Mouse (Mus musculus): ENCODE results near the gene Gm2431.
"Not testable (repeated sequence)": the region's sequence is repeated elsewhere in the genome, so short reads cannot be mapped to it uniquely, and the experiment has no call there.

Gene Gm2431

DNA sequence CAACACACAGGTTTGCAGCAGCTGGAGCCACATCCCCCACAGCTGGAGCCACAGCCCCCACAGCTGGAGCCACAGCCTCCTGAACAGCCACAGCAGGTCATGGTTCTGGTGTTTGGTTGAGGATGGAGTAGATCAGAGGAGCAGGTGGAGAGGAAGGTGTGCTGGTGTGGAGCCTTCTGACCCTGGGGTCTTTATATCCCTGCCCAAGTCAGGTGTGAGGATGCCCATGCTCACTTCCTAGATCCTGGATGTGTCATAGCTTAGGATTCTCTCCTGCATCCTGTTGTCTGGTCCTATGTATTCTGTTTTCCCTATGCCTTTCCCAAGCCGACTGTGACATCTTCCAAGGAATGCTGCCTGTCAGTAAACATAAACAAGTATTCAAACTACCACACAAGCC lies at the start of gene Gm2431:
TSS of gene Gm2431 (minus strand) at position 101 of the 400 bp plus-strand sequence.
- DNase-seq (ENCODE audit: low spot score), result not testable (repeated sequence)

DNA sequence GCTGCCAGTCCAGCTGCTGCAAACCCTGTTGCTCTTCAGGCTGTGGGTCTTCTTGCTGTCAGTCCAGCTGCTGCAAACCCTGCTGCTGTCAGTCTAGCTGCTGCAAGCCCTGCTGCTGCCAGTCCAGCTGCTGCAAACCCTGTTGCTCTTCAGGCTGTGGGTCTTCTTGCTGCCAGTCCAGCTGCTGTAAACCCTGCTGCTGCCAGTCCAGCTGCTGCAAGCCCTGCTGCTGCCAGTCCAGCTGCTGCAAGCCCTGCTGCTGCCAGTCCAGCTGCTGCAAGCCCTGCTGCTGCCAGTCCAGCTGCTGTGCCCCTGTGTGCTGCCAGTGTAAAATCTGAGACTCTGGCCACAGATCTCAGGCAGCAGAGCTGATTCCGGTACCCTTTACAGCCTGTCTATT lies 45.8 kb upstream of the Gm2431 start:
- not testable (repeated sequence) for DNase-seq (ENCODE audit: low spot score)

DNA sequence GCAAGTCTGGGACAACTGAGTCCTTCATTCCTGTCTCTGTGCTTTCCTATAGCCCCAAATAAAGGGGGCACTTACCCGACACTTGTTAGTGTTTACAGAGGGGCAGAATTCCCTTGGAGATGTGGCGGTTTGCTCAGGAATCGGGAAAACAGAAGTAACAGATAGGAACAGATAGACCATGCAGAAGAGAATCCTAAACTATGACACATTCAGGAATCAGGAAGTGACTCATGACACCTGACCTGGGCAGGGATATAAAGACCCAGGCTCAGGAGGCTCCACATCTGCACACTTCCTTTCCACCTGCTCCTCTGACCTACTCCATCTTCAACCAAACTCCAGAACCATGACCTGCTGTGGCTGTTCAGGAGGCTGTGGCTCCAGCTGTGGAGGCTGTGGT lies 45.1 kb upstream of the Gm2431 start, which contains the start of gene Krtap5-4:
TSS of gene Krtap5-4 (plus strand) at position 301 of the 400 bp plus-strand sequence.
- no peak for DNase-seq (ENCODE audit: low spot score)

DNA sequence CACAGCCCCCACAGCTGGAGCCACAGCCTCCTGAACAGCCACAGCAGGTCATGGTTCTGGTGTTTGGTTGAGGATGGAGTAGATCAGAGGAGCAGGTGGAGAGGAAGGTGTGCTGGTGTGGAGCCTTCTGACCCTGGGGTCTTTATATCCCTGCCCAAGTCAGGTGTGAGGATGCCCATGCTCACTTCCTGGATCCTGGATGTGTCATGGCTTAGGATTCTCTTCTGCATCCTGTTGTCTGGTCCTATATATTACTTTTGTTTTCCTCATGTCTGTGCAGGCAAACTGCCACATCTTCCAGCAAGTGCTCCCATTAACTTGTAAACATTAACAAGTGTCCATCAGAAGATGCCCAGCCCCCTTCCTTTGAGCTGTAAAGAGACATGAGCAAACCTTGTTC lies 38.9 kb upstream of the Gm2431 start, which contains the start of gene Krtap5-1:
TSS of gene Krtap5-1 (minus strand) at position 101 of the 400 bp plus-strand sequence.
- not testable (repeated sequence) for DNase-seq (ENCODE audit: low spot score)

DNA sequence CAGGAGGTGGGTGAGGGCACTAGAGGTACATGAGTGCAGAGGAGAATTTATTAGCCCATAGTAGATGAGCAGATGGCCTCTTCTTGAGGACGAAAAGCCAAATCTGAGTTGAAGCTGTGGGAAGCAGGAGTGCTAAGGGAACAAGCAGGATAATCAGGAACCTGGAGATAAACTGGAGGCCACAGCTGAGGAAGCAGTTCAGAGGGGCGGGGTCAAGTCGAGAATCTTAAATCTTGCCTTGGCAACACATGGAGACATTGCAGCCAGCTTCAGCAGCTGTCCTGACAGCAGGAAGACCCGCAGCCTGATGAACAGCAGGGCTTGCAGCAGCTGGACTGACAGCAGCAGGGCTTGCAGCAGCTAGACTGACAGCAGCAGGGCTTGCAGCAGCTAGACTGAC lies 38.0 kb upstream of the Gm2431 start:
- not testable (repeated sequence) for DNase-seq (ENCODE audit: low spot score)

DNA sequence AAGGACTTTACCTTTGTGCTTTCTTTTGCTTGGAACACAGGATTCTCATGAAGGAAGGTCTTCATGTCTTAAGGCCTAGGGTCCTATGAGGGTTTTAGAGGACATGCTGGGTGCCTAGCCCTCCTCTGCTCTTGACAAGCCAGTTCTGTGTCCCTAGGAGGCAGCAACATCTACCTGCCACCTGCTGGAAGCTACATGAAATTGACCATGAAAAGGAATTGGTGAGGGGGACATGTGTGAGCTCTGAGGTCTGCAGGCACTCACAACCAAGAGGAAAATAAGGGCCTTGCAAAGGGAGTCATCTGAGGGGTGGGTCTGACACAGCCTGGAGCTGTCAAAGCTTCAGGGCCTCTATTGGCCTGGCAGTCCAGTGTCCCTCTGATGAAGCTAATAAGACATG lies 37.3 kb upstream of the Gm2431 start:
- DNase-seq (ENCODE audit: low spot score), result no peak

DNA sequence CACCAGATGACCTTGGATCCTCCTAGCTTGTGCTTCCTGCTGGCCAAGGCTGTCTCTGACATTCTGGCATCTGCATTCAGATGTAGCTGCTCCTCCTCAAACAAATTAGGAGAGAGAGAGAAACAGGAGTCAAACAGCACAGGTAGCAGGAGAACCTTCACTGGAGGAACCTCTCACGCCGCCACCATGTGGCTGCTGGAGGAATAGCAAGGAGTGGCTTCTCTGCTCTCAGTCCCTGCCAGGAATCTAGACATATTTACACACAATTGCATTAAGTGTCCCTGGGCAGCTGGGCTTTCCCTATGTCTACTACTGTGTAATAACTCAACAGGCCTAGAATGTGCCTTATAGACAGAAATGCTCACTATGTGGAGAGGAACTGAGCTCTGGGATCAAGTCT lies 35.7 kb upstream of the Gm2431 start:
- peak; percentile 20 for DNase-seq (ENCODE audit: low spot score)

DNA sequence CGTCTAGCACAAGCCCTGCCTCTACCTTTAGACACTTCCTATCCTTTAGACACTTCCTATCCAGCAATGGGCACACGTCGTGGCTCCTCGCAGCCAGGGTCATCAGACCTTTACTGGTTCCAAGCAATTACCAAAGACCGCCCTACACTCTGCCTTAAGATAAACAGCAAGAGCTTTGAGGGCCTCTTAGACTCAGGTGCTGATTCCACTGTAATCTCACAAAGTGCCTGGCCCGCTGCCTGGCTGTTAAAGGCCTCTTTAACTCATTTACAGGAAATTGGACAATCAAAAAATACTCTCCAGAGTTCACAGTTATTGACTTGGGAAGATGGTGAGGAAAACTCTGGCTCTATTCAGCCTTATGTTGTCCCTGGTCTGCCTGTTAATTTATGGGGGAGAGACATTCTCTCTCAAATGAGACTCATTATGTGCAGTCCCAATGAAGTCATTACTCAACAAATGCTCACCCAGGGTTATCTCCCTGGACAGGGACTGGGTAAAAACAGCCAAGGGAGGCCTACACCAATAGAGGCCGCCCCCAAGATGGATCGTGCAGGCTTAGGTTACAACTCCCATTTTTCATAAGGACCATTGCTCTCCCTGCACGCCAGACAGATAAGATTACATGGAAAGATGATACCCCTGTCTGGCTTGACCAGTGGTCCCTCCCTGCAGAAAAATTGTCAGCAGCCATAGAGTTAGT lies 27.9 kb upstream of the Gm2431 start:
- DNase-seq (ENCODE audit: low spot score), result not testable (repeated sequence)

DNA sequence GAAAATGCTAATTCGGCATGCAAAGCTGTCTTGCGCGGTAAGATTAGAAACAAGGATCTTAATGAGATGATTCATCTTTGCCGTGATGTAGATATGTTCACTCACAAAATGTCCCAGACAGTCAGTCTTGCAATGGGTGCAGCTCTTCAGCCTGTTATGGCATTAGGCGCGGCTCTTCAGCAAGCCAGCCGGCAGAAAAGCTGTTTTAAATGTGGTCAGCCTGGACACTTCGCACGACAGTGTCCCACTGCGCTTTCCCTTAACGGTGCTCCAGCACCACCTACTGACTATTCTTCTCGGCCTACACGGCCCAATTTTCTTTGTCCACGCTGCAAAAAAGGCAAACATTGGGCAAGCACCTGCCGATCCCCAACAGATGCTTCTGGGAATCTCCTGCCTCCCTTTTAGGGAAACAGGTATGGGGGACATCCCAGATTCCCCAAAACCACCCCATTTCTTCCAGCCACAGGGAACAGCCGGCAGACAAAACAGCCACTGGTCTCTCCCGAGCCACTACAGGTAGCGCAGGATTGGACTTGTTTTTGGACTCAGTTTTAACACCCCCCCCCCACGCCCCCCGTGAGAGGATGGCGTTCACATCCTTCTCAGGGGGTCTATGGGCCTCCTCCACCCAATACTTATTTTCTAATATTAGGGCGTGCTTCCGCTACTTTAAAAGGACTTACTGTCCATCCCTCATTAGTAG lies 27.1 kb upstream of the Gm2431 start:
- peak; percentile 39 for DNase-seq (ENCODE audit: low spot score)

DNA sequence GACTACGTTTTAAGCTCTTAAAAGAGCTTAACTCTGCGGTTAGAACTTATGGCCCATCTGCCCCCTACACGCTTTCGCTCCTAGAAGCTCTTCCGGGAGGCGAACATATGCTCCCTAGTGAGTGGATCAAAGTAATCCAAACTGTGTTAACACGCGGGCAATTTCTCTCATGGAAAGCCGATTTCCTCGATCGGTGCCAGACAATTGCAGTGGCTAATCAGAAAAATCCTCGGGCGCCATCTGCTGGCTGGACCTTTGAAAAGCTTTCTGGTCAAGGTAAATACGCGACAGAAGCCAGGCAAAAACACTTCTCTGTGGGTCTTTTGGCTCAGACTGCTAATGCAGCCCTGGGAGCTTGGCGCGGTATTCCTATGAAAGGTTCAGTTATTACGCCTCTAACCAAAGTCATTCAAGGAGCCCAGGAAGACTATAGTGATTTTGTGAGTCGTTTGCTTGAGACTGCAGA lies 26.5 kb upstream of the Gm2431 start:
- DNase-seq (ENCODE audit: low spot score), result peak; percentile 95

DNA sequence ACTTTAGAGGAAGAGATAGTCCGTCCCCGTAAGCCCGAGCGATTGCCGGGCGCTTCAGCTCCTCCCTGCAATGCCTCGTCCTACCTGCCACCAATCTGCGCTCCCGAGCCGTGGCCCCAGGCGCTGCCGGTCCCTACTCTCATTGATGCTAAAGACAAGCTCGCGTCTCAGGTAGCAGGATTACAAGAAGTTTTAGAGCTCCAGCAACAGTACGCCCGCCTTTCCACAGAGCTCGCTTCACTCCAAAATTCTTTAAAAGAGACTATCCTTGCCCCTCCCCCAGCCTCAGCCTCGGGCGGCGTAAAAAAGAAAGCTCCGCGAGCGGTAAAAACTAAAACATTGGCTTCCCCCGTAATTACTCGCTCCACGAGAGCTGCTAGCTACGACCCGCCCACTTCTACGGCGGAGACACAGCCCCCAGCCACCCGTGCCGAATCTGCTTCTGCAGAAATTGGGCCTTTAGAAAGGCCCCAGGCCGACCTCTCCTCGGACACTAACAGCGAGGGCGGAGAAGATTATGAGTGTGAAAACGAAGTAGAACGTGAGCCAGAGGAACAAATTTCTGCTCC lies 26.0 kb upstream of the Gm2431 start:
- DNase-seq (ENCODE audit: low spot score), result peak; percentile 62

DNA sequence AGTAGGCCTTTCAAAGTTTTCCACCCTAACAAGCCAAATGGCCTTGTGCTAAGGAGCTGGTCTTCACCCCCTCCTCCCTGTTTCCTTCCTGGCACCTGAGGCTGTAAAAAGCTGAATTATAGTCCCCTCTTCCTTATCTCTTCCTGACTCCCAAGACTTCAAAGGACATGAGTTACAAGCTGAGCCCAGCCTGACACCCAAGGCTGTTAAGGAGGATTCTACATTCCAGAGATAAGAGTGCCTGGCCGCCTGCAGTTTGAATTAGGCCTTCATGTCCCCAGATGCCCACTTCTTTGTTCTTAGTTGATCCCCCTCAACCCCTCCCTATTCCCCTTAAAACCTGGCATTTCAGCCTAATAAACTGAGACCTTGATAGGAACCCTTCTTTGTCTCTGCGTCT lies 24.7 kb upstream of the Gm2431 start:
- not testable (repeated sequence) for DNase-seq (ENCODE audit: low spot score)

DNA sequence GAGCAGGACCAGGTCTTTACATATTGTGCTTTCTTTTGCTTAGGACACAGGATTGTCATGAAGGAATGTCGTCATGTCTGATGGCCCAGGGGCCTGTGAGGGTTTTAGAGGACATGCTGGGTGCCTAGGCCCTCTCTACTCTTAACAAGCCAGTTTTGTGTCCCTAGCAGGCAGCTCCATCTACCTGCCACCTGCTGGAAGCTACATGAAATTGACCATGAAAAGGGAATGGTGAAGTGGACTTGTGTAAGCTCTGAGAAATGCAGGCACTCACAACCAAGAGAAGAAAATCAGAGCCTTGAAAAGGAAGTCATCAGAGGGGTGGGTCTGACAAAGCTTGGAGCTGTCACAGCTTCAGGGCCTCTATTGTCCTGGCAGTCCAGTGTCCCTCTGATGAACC lies 21.1 kb upstream of the Gm2431 start:
- DNase-seq (ENCODE audit: low spot score), result not testable (repeated sequence)

DNA sequence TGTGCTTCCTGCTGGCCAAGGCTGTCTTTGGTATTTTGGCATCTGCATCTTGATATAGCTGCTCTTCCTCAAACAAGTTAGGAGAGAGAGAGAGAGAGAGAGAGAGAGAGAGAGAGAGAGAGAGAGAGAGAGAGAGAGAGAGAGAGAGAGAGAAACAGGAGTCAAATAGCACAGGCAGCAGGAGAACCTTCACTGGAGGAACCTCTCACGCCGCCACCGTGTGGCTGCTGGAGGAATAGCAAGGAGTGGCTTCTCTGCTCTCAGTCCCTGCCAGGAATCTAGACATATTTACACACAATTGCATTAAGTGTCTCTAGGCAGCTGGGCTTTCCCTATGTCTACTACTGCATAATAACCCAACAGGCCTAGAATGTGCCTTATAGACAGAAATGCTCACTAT lies 20.0 kb upstream of the Gm2431 start:
- peak; percentile 74 for DNase-seq (ENCODE audit: low spot score)

DNA sequence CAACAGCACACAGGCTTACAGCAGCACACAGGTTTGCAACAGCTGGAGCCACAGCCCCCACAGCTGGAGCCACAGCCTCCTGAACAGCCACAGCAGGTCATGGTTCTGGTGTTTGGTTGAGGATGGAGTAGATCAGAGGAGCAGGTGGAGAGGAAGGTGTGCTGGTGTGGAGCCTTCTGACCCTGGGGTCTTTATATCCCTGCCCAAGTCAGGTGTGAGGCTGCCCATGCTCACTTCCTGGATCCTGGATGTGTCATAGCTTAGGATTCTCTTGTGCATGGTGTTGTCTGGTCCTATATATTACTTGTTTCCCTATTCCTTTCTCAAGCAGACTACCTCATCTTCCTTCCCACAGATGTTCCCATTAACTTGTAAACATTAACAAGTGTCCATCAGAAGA lies 16.1 kb upstream of the Gm2431 start, which contains the start of gene Gm4559:
TSS of gene Gm4559 (minus strand) at position 101 of the 400 bp plus-strand sequence.
- DNase-seq (ENCODE audit: low spot score), result not testable (repeated sequence)

DNA sequence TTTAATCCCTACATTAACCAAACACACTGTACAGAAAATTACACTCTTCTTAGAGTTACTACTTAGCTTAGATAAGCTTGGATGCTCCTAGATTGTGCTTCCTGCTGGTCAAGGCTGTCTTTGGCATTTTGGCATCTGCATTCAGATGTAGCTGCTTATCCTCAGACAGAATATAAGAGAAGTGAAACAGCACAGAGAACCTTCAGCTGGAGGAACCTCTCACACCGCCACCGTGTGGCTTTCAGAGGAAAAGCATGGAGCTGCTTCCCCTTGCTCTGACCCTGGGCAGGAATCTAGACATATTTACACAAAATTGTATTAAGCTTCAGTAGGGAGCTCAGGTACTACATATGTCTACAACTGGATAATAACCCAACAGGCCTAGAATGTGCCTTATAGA lies 2.6 kb downstream of the Gm2431 start:
- DNase-seq (ENCODE audit: low spot score), result peak; percentile 22

DNA sequence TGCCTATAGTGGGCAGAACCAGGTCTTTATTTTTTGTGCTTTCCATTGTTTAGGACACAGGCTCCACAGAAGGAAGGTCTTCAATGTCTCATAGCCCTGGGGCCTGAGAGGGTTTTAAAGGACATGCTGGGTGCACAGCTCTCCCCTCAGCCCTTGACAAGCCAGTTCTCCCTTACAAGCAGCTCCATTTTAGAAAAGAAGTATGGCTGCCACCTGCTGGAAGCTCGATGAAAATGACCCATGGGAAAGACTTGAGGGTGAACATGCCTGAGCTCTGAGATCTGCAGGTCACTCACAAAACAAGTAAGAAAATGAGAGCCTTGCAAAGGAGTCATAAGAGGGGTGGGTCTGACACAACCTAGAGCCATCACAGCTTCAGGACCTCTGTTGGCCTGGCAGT lies 8.3 kb downstream of the Gm2431 start:
- DNase-seq (ENCODE audit: low spot score), result peak; percentile 38

DNA sequence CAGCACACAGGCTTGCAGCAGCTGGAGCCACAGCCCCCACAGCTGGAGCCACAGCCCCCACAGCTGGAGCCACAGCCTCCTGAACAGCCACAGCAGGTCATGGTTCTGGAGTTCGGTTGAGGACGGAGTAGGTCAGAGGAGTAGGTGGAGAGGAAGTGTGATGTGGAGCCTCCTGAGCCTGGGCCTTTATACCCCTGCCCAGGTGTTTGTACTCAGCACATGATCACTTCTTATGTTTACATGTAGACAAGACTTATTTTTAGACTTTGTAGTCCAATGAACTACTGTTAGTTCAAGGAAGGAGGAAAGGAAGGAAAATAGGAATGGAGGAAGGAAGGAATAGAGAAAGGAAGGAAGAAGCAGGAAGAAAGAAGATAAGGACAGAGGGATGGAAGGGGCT lies 17.2 kb downstream of the Gm2431 start, which contains the start of gene Gm40460:
TSS of gene Gm40460 (minus strand) at position 101 of the 400 bp plus-strand sequence.
- DNase-seq (ENCODE audit: low spot score), result no peak

DNA sequence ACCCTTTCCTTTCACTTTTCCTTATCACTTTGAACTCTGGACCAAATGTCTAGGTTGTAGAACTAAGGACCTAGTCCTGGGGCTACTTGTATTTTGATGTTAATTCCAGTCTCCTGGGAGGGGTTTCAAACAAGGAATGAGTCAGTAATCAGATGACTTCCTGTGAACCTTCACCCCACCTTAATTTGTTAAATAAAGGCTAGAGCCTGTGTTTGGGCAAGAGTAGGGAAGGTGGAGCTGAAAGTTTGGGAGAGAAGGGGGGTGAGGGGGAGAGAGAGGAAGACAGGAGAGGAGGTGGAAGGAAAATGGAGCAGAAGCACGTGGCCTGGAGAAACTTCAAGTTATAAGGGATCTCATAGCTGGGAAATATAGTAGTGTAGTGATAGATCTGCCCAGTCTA lies 26.6 kb downstream of the Gm2431 start:
- DNase-seq (ENCODE audit: low spot score), result no peak

DNA sequence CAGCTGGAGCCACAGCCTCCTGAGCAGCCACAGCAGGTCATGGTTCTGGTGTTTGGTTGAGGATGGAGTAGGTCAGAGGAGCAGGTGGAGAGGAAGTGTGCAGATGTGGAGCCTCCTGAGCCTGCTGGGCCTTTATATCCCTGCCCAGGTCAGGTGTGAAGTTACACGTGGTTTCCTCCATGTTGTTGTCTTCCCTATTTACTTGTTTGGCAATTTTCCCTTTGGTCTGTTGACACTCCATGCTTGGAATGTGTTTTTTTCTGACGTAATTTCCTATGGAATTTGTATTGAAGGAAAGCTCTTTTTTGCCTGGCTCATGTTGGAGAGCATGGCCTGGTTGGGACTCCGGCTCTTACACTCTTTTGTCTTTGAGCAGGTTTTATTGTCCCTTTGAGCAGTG lies 28.3 kb downstream of the Gm2431 start, which contains the start of gene Krtap5-5:
TSS of gene Krtap5-5 (minus strand) at position 101 of the 400 bp plus-strand sequence.
- not testable (repeated sequence) for DNase-seq (ENCODE audit: low spot score)

DNA sequence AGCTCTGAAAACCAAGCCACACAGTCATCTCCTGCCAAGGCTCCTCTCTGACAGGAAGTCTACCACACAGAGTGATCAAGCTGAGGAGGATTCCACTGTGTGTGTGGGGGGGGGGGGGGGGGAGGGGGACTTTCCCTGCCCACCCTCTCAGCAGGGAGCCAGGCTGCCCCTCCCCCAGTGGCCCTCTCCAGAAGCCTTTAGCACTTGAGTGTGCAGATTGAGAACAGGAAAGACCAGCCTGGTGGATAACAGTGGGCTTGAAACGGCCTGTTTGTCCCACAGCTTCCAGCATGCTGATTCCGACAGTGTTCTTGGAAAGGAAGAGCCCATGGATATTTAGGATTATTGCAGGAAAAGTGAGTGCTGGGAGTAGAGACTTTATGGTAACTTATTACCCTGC lies 33.6 kb downstream of the Gm2431 start:
- no peak for DNase-seq (ENCODE audit: low spot score)

DNA sequence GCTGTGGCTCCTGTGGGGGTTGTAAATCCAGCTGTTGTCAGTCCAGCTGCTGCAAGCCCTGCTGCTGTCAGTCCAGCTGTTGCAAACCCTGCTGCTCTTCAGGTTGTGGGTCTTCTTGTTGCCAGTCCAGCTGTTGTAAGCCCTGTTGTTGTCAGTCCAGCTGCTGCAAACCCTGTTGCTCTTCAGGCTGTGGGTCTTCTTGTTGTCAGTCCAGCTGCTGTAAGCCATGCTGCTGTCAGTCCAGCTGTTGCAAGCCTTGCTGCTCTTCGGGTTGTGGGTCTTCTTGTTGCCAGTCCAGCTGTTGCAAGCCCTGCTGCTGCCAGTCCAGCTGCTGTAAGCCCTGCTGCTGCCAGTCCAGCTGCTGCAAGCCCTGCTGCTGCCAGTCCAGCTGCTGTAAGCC lies 46.0 kb downstream of the Gm2431 start:
- DNase-seq (ENCODE audit: low spot score), result not testable (repeated sequence)

DNA sequence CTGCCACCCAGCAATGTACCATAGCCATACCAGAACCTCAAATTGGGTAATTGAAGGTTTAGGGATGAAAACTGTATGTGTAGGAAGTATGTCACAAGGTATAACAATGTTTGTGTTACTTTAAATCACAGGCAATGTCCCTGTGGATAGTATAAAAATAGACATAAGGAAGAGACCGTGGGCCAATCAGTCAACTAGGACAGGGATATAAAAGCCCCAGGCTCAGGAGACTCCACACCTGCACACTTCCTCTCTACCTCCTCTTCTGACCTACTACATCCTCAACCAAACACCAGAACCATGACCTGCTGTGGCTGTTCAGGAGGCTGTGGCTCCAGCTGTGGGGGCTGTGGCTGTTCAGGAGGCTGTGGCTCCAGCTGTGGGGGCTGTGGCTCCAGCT lies 46.6 kb downstream of the Gm2431 start, which contains the start of gene Gm7579:
TSS of gene Gm7579 (plus strand) at position 301 of the 400 bp plus-strand sequence.
- DNase-seq (ENCODE audit: low spot score), result no peak

All from urinary bladder, postnatal 14 days (tissue).